Mouse (Mus musculus): ENCODE data around the gene Gm8356. TPM values are rescaled to one million over a fixed set of nuclear protein-coding genes. Genes with fewer than 3 reads are reported as not detected.
"Not testable (repeated sequence)": the region's sequence is repeated elsewhere in the genome, so short reads cannot be mapped to it uniquely, and the experiment has no call there.

Gene Gm8356
- not detected in 2 replicates for total RNA-seq (2012; rRNA removed)

GRCm38 (mm10) chr14:6537190-6537589, at the start of gene Gm8356:
Gm8356 (minus strand) TSS chr14:6537290.
- H3K4me1 ChIP-seq (ENCODE audit: control insufficient read depth in 2 of 2, insufficient read depth in 2 of 2, low read length in 2 of 2, poor library complexity in 1 of 2); in situ Hi-C loops (cut with MboI; ENCODE audit: low sequenced_read_pairs in 2 of 2, unreplicated experiment in 2 of 2); H3K9me3 ChIP-seq (ENCODE audit: control insufficient read depth, insufficient read depth, low read depth, low read length); DNase-seq (ENCODE audit: low read depth, low spot score); H3K27ac ChIP-seq (ENCODE audit: insufficient read depth, low read depth, low read length, poor library complexity, severe bottlenecking); H3K36me3 ChIP-seq (ENCODE audit: control insufficient read depth, insufficient read depth, low read length, poor library complexity, severe bottlenecking); H3K9ac ChIP-seq (ENCODE audit: insufficient read depth, low read depth, low read length, poor library complexity, severe bottlenecking); H3K4me3 ChIP-seq (ENCODE audit: insufficient read depth in 1 of 2, low read depth in 1 of 2, low read length in 2 of 2, poor library complexity in 1 of 2, severe bottlenecking in 1 of 2): not testable (repeated sequence)

- H3K36me3 ChIP-seq (ENCODE audit: control insufficient read depth, insufficient read depth, low read length, poor library complexity, severe bottlenecking); in situ Hi-C loops (cut with MboI; ENCODE audit: low sequenced_read_pairs in 2 of 2, unreplicated experiment in 2 of 2); H3K27ac ChIP-seq (ENCODE audit: insufficient read depth, low read depth, low read length, poor library complexity, severe bottlenecking); H3K9me3 ChIP-seq (ENCODE audit: control insufficient read depth, insufficient read depth, low read depth, low read length); DNase-seq (ENCODE audit: low read depth, low spot score); H3K4me1 ChIP-seq (ENCODE audit: control insufficient read depth in 2 of 2, insufficient read depth in 2 of 2, low read length in 2 of 2, poor library complexity in 1 of 2); H3K9ac ChIP-seq (ENCODE audit: insufficient read depth, low read depth, low read length, poor library complexity, severe bottlenecking); H3K4me3 ChIP-seq (ENCODE audit: insufficient read depth in 1 of 2, low read depth in 1 of 2, low read length in 2 of 2, poor library complexity in 1 of 2, severe bottlenecking in 1 of 2): not testable (repeated sequence)
Measured at GRCm38 (mm10) chr14:6486331-6486730, 50.8 kb downstream of the Gm8356 start.

DNA sequence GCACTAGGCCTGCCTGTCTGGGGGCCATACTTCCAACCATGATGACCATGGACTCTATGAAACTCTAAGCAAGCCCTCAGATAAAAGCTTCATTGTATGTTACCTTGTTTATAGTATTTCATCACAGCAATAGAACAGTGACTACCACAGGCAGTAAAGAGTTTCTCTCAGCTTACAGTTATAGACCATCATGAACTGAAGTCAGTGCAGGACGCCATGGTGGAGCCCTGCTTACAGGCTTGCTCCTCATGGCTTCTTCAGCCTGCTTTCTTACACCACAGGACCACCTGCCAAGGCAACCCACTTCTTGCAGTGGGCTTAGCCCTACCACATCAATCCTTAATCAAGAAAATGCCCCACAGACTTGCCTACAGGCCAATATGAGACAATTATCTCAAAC, 51.5 kb downstream of the Gm8356 start:
- H3K36me3 ChIP-seq (ENCODE audit: control insufficient read depth, insufficient read depth, low read length, poor library complexity, severe bottlenecking); H3K9me3 ChIP-seq (ENCODE audit: control insufficient read depth, insufficient read depth, low read depth, low read length); H3K27ac ChIP-seq (ENCODE audit: insufficient read depth, low read depth, low read length, poor library complexity, severe bottlenecking); H3K4me3 ChIP-seq (ENCODE audit: insufficient read depth in 1 of 2, low read depth in 1 of 2, low read length in 2 of 2, poor library complexity in 1 of 2, severe bottlenecking in 1 of 2); H3K9ac ChIP-seq (ENCODE audit: insufficient read depth, low read depth, low read length, poor library complexity, severe bottlenecking); in situ Hi-C loops (cut with MboI; ENCODE audit: low sequenced_read_pairs in 2 of 2, unreplicated experiment in 2 of 2); DNase-seq (ENCODE audit: low read depth, low spot score); H3K4me1 ChIP-seq (ENCODE audit: control insufficient read depth in 2 of 2, insufficient read depth in 2 of 2, low read length in 2 of 2, poor library complexity in 1 of 2): not testable (repeated sequence)

DNA sequence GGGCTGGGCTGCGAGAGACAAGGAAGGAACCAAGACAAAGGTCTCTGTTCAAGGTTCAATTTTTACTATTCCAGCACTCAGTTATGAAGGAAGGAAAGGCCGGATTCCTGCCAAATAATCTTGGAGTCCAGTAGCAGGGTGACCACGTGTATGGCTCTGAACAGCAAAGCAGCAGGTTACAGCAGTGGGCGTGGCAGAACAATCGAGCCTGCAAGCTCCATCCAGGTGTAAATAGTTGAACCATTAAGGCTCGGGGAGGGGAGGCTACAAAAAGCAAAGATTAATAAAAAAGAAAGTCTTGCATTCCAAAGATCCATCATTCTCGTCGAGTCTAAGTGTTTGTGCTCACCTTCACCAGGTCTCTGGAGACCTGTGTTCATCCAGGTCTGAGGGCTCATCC, 55.0 kb downstream of the Gm8356 start:
- in situ Hi-C loops (cut with MboI; ENCODE audit: low sequenced_read_pairs in 2 of 2, unreplicated experiment in 2 of 2), result not testable (repeated sequence)

More for the DNA sequence above, 55.0 kb downstream of the Gm8356 start:
- not testable (repeated sequence) for H3K9ac ChIP-seq (ENCODE audit: insufficient read depth, low read depth, low read length, poor library complexity, severe bottlenecking); H3K36me3 ChIP-seq (ENCODE audit: control insufficient read depth, insufficient read depth, low read length, poor library complexity, severe bottlenecking); H3K27ac ChIP-seq (ENCODE audit: insufficient read depth, low read depth, low read length, poor library complexity, severe bottlenecking); H3K4me1 ChIP-seq (ENCODE audit: control insufficient read depth in 2 of 2, insufficient read depth in 2 of 2, low read length in 2 of 2, poor library complexity in 1 of 2); H3K9me3 ChIP-seq (ENCODE audit: control insufficient read depth, insufficient read depth, low read depth, low read length); H3K4me3 ChIP-seq (ENCODE audit: insufficient read depth in 1 of 2, low read depth in 1 of 2, low read length in 2 of 2, poor library complexity in 1 of 2, severe bottlenecking in 1 of 2)
- DNase-seq (ENCODE audit: low read depth, low spot score), result peak; percentile 6

Other genes with a start within 250 kb of the Gm8356 start
- gene Gm21103, start 232.4 kb downstream of the Gm8356 start, total RNA-seq (2012; rRNA removed), result 0.13 and 0.21 TPM in 2 replicates
- not detected in 2 replicates for gene Gm3618, start 193.6 kb downstream of the Gm8356 start, total RNA-seq (2012; rRNA removed)
- gene Gm16440, start 147.0 kb downstream of the Gm8356 start, total RNA-seq (2012; rRNA removed), result not detected in 2 replicates
- 11.5 and 17.2 TPM in 2 replicates for gene Gm3591, start 124.8 kb downstream of the Gm8356 start, total RNA-seq (2012; rRNA removed)
- not detected in 2 replicates for gene Gm3594, start 92.7 kb downstream of the Gm8356 start, total RNA-seq (2012; rRNA removed)
- gene Gm3629, start 53.3 kb upstream of the Gm8356 start, total RNA-seq (2012; rRNA removed), result 0.40 and 0.85 TPM in 2 replicates
- not detected in 2 replicates for gene Gm3460, start 85.1 kb upstream of the Gm8356 start, total RNA-seq (2012; rRNA removed)
- not detected in 2 replicates for gene Gm10251, start 146.9 kb upstream of the Gm8356 start, total RNA-seq (2012; rRNA removed)
- not detected in 2 replicates for gene Gm8050, start 183.0 kb upstream of the Gm8356 start, total RNA-seq (2012; rRNA removed)
- 5.4 and 7.1 TPM in 2 replicates for gene Gm3636, start 205.0 kb upstream of the Gm8356 start, total RNA-seq (2012; rRNA removed)
- gene Gm8362, start 237.1 kb upstream of the Gm8356 start, total RNA-seq (2012; rRNA removed), result not detected in 2 replicates